Mouse (Mus musculus) midbrain, embryonic 13.5 days (tissue): ENCODE measurements around the gene Aipl1. TPM values are rescaled to one million over a fixed set of nuclear protein-coding genes. Genes with fewer than 3 reads are reported as not detected.

Experiments
- ATAC-seq: fragments of 200-750 bp; cut with Nextera tagmentation; 2 replicates; pipeline ENCODE4 v1.8.0; 2017; ENCODE audit warnings: mild to moderate bottlenecking, moderate TSS enrichment, moderate library complexity
- H3K27ac ChIP-seq: fragments of 300-500 bp; sonication (generic); 2 replicates; pipeline ENCODE4 v1.5.1; 2015; ENCODE audit warnings: inconsistent platforms, mild to moderate bottlenecking, moderate library complexity
- H3K27me3 ChIP-seq: fragments of 300-500 bp; sonication (generic); 2 replicates; pipeline ENCODE4 v1.6.1; 2015; ENCODE audit warnings: mild to moderate bottlenecking, inconsistent platforms
- H3K36me3 ChIP-seq: fragments of 300-500 bp; sonication (generic); 2 replicates; pipeline ENCODE4 v1.6.1; 2015; ENCODE audit warnings: mild to moderate bottlenecking, inconsistent platforms
- H3K4me1 ChIP-seq: fragments of 300-500 bp; sonication (generic); replicated peaks from 2 replicates; pipeline ENCODE4 v1.6.1; 2015; ENCODE audit warnings: inconsistent platforms
- H3K4me2 ChIP-seq: fragments of 300-500 bp; sonication (generic); replicated peaks from 2 replicates; pipeline ENCODE4 v1.6.1; 2015; ENCODE audit warnings: moderate library complexity, mild to moderate bottlenecking, inconsistent platforms
- H3K4me3 ChIP-seq: fragments of 300-500 bp; sonication (generic); replicated peaks from 2 replicates; pipeline ENCODE4 v1.5.1; 2015; ENCODE audit warnings: mild to moderate bottlenecking, inconsistent platforms
- H3K9ac ChIP-seq: fragments of 300-500 bp; sonication (generic); replicated peaks from 2 replicates; pipeline ENCODE4 v1.6.1; 2015; ENCODE audit warnings: mild to moderate bottlenecking, inconsistent platforms
- H3K9me3 ChIP-seq: fragments of 300-500 bp; sonication (generic); 2 replicates; pipeline ENCODE4 v1.6.1; 2016; ENCODE audit warnings: mild to moderate bottlenecking, inconsistent platforms
- WGBS: fragments of 180-500 bp; shearing (Covaris S2); methylation state at CpG from one replicate; pipeline ENCODE4 v1.1.7; 2015; 5-methylcytosine and 5-hydroxymethylcytosine counted together
- polyA plus RNA-seq: library from polyadenylated mRNA; unstranded; fragments of >200 nt; fragmentation: Nextera tagmentation; extraction: Ambion mirVana; gene quantifications from 2 replicates; pipeline ENCODE4 v1.2.1, GENCODE M21; 2015

The Aipl1 gene
- polyA plus RNA-seq: 0.43 and 0.63 TPM in 2 replicates

GRCm38 (mm10) chr11:72037409-72037808, at the start of gene Aipl1:
TSS of gene Aipl1 (minus strand) at chr11:72037509.
- WGBS: 58% methylated on average over 4 of the region's 4 CpGs
- no peaks in the 10 kb centered on the region for H3K27me3 ChIP-seq

GRCm38 (mm10) chr11:72086251-72087046, 49.1 kb upstream of the Aipl1 start:
- Histone ChIP-seq H3K27me3 (no peaks in the 10 kb centered on the region), H3K9me3 (no peaks in the 10 kb centered on the region), H3K9ac (peak overlapping the region; percentile 11; the same call in 1 of the 2 replicates), H3K36me3 (no peaks in the 10 kb centered on the region), H3K4me2 (no peak overlapping the region), H3K4me1 (peaks cover 18% of the 10 kb centered on the region), H3K4me3 (no peak overlapping the region), H3K27ac (peak overlapping the region; percentile 82)
- WGBS: 37% methylated on average over 11 of the region's 11 CpGs
- peak; percentile 80 for ATAC-seq

More at GRCm38 (mm10) chr11:72037409-72037808, at the start of gene Aipl1:
- ATAC-seq: no peak
- H3K36me3 ChIP-seq: no peaks in the 10 kb centered on the region
- H3K27ac ChIP-seq: no peak within 1 kb of the TSS
- H3K4me3 ChIP-seq: no peak within 1 kb of the TSS
- H3K4me1 ChIP-seq: peaks cover 45% of the 10 kb centered on the region
- no peak within 1 kb of the TSS for H3K4me2 ChIP-seq
- H3K9me3 ChIP-seq: no peaks in the 10 kb centered on the region
- H3K9ac ChIP-seq: no peak within 1 kb of the TSS

- Histone ChIP-seq H3K9me3 (no peaks in the 10 kb centered on the region), H3K9ac (no peak overlapping the region), H3K27me3 (no peaks in the 10 kb centered on the region), H3K36me3 (no peaks in the 10 kb centered on the region), H3K4me2 (no peak overlapping the region), H3K27ac (no peak overlapping the region), H3K4me1 (peaks cover 16% of the 10 kb centered on the region), H3K4me3 (no peak overlapping the region)
- ATAC-seq: no peak
- WGBS: 94% methylated on average over 15 of the region's 15 CpGs
These were observed 47.0 kb upstream of the Aipl1 start for GRCm38 (mm10) chr11:72084337-72084736.

GRCm38 (mm10) chr11:72082601-72083000, 45.3 kb upstream of the Aipl1 start:
- Histone ChIP-seq H3K27ac (no peak overlapping the region), H3K4me3 (no peak overlapping the region), H3K27me3 (no peaks in the 10 kb centered on the region), H3K36me3 (no peaks in the 10 kb centered on the region), H3K4me1 (peaks cover 23% of the 10 kb centered on the region), H3K9ac (no peak overlapping the region), H3K4me2 (no peak overlapping the region), H3K9me3 (no peaks in the 10 kb centered on the region)
- WGBS: 97% methylated on average over 4 of the region's 4 CpGs
- ATAC-seq: no peak

- Histone ChIP-seq H3K27ac (no peak overlapping the region), H3K9me3 (no peaks in the 10 kb centered on the region), H3K36me3 (no peaks in the 10 kb centered on the region), H3K27me3 (no peaks in the 10 kb centered on the region), H3K4me2 (no peak overlapping the region), H3K4me3 (no peak overlapping the region), H3K9ac (no peak overlapping the region), H3K4me1 (peaks cover 7% of the 10 kb centered on the region; the same call in 1 of the 2 replicates)
- ATAC-seq: no peak
- 69% methylated on average over 6 of the region's 6 CpGs for WGBS
These were observed 43.2 kb upstream of the Aipl1 start for GRCm38 (mm10) chr11:72080461-72080860.

GRCm38 (mm10) chr11:72078647-72079046, 41.3 kb upstream of the Aipl1 start:
- Histone ChIP-seq H3K4me2 (no peak overlapping the region), H3K27ac (no peak overlapping the region), H3K4me3 (no peak overlapping the region), H3K9ac (no peak overlapping the region), H3K4me1 (peaks cover 7% of the 10 kb centered on the region; the same call in 1 of the 2 replicates), H3K9me3 (no peaks in the 10 kb centered on the region), H3K27me3 (no peaks in the 10 kb centered on the region), H3K36me3 (no peaks in the 10 kb centered on the region)
- no peak for ATAC-seq
- 27% methylated on average over 4 of the region's 4 CpGs for WGBS

GRCm38 (mm10) chr11:72078056-72078455, 40.7 kb upstream of the Aipl1 start:
- no peak overlapping the region for H3K4me3 ChIP-seq
- peaks cover 7% of the 10 kb centered on the region; the same call in 1 of the 2 replicates for H3K4me1 ChIP-seq
- no peak overlapping the region for H3K27ac ChIP-seq
- H3K9me3 ChIP-seq: no peaks in the 10 kb centered on the region
- 59% methylated on average over 3 of the region's 3 CpGs for WGBS
- no peak overlapping the region for H3K4me2 ChIP-seq
- H3K27me3 ChIP-seq: no peaks in the 10 kb centered on the region
- no peak for ATAC-seq
- H3K36me3 ChIP-seq: no peaks in the 10 kb centered on the region
- no peak overlapping the region for H3K9ac ChIP-seq

GRCm38 (mm10) chr11:72074230-72074629, 36.9 kb upstream of the Aipl1 start:
- H3K36me3 ChIP-seq: no peaks in the 10 kb centered on the region
- H3K9me3 ChIP-seq: no peaks in the 10 kb centered on the region
- H3K4me3 ChIP-seq: no peak overlapping the region
- H3K27me3 ChIP-seq: no peaks in the 10 kb centered on the region
- no peak overlapping the region for H3K27ac ChIP-seq
- no peak overlapping the region for H3K9ac ChIP-seq
- H3K4me2 ChIP-seq: no peak overlapping the region
- WGBS: 89% methylated on average over 13 of the region's 13 CpGs
- peaks cover 13% of the 10 kb centered on the region for H3K4me1 ChIP-seq
- ATAC-seq: no peak

- H3K4me1 ChIP-seq: peaks cover 16% of the 10 kb centered on the region; the same call in 1 of the 2 replicates
- H3K9ac ChIP-seq: no peak overlapping the region
- H3K36me3 ChIP-seq: no peaks in the 10 kb centered on the region
- no peaks in the 10 kb centered on the region for H3K27me3 ChIP-seq
- no peak overlapping the region for H3K27ac ChIP-seq
- no peak overlapping the region for H3K4me2 ChIP-seq
- no peak for ATAC-seq
- 51% methylated on average over 6 of the region's 6 CpGs for WGBS
- no peaks in the 10 kb centered on the region for H3K9me3 ChIP-seq
- H3K4me3 ChIP-seq: no peak overlapping the region
These were observed 35.1 kb upstream of the Aipl1 start for GRCm38 (mm10) chr11:72072331-72072905.

- 83% methylated on average over 9 of the region's 9 CpGs for WGBS
- Histone ChIP-seq H3K4me2 (no peak overlapping the region), H3K27me3 (no peaks in the 10 kb centered on the region), H3K36me3 (no peaks in the 10 kb centered on the region), H3K9me3 (no peaks in the 10 kb centered on the region), H3K4me1 (peaks cover 16% of the 10 kb centered on the region; the same call in 1 of the 2 replicates), H3K9ac (no peak overlapping the region), H3K4me3 (no peak overlapping the region), H3K27ac (no peak overlapping the region)
- no peak for ATAC-seq
These were observed 33.4 kb upstream of the Aipl1 start for GRCm38 (mm10) chr11:72070733-72071132.

GRCm38 (mm10) chr11:72068026-72068425, 30.7 kb upstream of the Aipl1 start:
- Histone ChIP-seq H3K4me2 (no peak overlapping the region), H3K27ac (0 out of 2 replicates have a peak overlapping the region, but pooled peaks have one; percentile 21), H3K27me3 (no peaks in the 10 kb centered on the region), H3K36me3 (peaks cover 5% of the 10 kb centered on the region; the same call in 1 of the 2 replicates), H3K4me3 (no peak overlapping the region), H3K9ac (no peak overlapping the region), H3K9me3 (no peaks in the 10 kb centered on the region), H3K4me1 (peaks cover 16% of the 10 kb centered on the region; the same call in 1 of the 2 replicates)
- peak; percentile 53; the same call in 1 of the 2 replicates for ATAC-seq
- 52% methylated on average over 7 of the region's 7 CpGs for WGBS

GRCm38 (mm10) chr11:72067326-72067725, 30.0 kb upstream of the Aipl1 start:
- H3K9me3 ChIP-seq: no peaks in the 10 kb centered on the region
- H3K9ac ChIP-seq: no peak overlapping the region
- H3K4me3 ChIP-seq: no peak overlapping the region
- ATAC-seq: no peak
- H3K36me3 ChIP-seq: peaks cover 5% of the 10 kb centered on the region; the same call in 1 of the 2 replicates
- no peaks in the 10 kb centered on the region for H3K27me3 ChIP-seq
- 82% methylated on average over 5 of the region's 5 CpGs for WGBS
- H3K27ac ChIP-seq: 0 out of 2 replicates have a peak overlapping the region, but pooled peaks have one; percentile 21
- H3K4me1 ChIP-seq: peaks cover 13% of the 10 kb centered on the region; the same call in 1 of the 2 replicates
- no peak overlapping the region for H3K4me2 ChIP-seq
